Mouse (Mus musculus) frontal cortex, postnatal 14 days (tissue): ENCODE measurements around the gene Nr2f1.

Source experiments
- DNase-seq, 2 experiments: peaks; one replicate each; pipeline ENCODE4 v3.0.0; 2022; ENCODE audit warnings: low spot score in 2 of 2

Gene Nr2f1

DNA sequence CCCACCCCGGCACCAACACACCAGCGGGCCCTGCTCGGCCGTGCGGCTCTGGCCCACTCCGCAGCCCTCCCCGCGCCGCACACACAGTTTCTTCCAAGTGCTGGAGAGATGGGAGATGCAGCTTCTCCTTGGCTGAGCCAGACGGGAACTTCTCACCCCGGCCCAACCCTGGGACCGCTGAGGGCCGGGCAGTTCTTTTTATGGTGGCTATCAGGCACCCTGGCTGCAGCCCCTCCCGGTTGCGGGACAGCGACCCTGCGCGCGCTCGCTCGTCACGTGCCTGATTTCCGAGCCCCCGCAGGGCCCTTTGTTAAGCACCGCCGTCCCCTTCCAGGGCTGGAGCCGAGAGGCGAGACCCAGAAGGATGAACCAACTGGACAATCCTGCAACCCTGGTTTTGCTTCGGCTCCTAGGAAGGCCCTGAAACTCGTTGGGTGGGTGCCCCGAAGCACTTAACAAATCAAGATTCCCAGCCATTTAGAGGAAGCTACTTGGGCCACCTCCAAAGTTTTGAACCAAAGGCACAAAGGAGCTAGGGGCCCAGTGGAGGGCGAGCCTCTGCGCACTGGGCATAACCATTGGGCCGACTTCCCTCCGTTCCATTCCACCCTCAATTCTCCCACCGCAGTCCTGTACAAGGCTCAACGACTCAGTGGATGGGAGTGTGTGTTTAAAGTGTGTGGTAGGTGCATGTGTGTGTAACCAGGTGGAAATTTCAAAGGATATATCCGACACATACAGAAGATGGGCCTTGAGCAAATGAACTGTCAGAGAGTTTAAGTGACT is 20.1 kb downstream of the Nr2f1 start:
- DNase-seq: no peak

DNA sequence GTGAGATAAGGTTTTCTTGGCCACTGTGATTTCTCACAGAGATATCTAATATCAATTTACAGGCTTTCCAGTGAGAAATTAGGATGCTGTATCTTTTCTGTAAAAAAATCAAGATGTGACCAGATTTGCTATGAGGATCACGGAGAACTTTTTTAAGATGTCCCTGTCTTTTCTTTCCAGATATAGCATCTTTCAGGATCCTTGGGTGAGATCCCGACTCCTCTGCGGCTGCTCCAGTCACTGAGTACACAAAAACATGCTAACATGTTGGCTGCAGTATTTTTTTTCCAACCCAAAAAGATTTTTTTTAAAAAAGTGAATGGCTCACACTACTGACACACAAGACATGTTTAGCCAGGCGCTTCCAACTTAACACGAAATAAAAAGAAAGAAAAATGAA is 20.8 kb downstream of the Nr2f1 start:
- DNase-seq: no peak

DNA sequence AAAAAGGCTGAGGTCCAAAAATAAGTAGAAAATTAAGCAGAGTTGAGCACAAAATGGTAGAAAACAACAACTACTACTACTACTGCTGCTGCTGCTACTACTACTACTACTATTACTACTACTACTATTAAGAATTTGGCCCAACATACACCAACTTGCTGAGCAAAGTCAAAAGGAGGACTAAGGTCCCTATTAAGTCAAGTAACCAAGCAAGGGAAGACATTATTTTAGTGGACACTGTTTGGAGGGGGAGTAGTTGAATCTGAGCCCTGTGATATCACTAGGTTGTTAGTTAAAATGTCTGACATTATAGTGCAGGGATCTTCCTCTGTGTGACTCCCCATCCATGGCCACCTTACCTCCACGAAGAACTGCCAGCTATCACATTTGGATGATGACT is 21.5 kb downstream of the Nr2f1 start:
- DNase-seq: no peak

DNA sequence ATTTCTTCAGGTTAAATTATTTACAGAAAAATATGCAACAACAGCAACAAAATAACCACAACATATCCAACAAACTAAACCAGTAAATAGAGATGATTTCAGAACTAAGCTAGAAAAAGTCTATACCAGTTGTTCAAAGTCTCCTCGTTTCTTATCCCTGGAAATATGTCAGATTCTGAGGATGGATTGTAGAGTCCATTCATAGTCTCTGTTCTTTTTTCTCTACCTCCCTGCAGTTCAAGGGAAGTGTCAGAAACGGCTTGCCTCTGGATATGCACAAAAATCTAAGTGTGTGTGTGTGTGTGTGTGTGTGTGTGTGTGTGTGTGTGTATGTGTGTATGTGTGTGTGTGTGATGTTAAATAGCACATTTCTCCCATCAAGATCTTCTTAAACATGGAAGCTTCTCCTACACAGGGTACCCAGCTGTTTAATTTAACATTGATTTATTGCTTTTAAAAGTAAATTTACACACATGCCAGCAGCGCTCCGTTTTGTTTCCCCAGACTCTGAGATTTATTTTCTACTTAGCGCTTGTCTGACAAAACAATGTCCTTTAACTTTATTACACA is 22.1 kb downstream of the Nr2f1 start:
- no peak for DNase-seq

DNA sequence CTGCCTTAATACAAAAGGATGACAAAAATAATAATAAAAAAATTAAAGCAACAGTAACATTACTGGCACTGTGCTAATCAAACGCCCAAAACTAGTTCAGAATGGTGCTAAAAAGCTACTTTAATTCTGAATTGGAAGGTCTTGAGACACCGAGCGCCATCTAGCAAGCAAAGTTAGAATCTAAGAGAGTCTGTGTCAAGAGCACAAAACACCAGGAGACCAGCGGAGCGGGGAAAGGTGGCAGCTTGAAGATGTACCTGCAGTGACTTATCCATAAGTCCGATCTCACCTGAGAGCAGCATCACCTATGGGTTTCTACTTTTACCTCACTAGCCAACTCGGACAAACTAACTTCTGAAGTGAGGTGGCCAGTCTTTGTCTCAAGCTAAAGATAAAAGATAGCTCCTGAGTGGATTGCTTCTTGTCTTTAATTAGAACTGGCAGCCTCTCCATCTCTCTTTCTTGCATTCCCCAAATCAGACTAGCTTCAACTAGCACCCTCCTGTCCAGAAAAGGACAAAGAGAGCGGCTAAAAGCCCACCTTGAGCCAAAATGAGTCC is 23.7 kb downstream of the Nr2f1 start:
- DNase-seq: no peak

DNA sequence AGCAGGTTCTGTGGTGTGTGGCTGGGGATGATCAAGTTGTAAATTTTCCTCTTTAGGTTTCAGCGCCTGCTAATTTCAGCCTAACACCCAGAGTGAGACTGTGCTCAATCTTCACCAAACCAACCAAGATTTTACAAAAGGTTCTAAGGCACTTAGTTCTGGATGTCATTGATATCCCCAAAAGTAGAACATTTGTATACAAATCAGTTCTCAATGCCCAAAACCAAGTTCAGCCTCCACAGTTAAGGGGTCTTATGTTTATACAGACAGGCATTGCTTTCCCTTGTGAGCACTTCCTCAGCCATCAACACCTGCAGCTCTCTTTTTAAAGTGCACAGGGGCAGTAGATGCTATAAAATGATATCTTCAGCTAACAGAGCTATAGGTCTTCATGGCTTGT is 24.7 kb downstream of the Nr2f1 start:
- DNase-seq: no peak

DNA sequence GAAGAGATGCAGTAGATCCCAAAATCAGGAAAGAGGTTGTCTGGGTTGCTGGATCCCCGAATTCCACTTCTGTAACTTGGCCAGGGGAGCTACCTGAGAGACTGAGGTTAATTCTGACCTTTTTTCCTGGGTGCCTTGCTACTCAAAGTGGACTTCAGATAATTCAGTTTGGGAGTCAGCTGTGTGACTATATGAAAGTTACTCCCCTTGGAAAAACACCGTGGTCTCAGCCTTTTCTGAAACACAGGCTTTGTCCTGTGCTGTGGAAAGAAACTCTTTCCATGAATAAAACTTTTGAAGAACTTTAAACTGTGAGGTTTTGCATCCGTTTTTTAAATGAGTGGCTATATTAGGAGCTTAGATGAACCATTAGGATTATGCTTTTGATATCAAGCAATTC is 25.4 kb downstream of the Nr2f1 start:
- DNase-seq: no peak

DNA sequence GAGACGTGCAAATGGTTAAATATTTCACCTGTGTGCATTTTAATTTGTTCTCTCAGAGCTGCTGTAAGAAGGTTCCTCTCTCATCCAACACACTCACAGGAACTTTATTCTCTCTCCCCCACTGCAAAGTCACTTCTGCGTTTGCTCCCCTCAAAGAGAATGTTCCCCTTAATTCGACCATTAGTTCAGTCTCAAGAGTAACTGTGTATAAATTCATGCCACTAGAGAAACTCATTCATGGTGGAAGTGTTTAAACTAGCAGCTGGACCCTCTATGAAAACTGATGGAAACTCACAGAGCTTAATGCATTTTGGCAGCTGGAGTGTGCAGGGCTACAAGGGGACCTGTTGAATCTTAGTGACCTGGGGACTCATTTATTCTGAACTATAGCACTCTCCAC is 26.7 kb downstream of the Nr2f1 start:
- DNase-seq: no peak

DNA sequence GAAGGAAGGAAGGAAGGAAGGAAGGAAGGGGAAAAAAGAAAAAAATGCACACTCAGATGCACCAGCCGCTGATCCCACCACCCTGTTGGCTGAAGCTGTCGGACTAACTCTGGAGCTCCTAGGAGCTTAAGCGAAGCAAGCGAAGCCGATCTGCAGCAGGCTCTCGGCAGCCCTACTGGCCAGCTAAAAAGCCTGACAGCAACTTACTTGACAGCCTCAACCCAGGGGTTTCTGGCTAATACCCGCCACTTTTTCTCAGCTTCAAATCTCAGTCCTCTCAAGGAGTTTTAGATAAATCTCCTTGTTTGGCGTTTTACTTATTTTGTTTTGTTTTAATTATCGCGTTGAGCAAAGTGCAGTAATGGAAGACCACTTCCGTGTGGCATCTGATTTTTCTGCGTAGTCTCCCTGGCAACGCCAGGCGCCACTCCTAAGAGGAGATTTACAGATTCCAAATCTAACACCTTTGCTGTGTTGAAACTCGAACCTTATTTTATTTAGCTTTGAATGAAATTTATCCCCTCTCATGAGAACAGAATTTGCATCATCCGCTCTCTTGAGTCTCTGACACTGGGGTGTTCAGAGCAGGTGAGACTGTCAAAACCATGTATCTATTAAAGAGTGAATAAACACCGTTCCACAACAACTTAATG is 27.4 kb downstream of the Nr2f1 start:
- no peak for DNase-seq

DNA sequence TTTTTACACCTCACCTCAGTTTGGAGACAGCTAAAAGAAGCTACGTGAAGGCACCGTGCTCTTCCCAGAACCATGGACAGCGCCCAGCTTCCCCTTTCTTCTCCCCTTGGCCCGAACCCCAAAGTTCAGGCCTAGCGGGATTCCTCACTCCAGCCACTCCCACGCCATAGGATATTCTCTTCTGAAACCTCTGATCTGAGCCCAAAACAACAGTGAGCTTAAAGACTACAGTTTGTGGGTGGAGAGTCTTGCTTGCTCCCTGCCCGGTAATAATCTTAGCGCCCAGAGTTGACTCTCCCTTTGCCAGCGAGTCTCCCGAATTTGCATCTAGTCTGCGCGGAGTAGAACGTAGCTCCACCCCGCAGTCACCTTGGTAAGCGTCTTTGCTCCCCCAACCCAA is 28.2 kb downstream of the Nr2f1 start:
- DNase-seq: no peak

DNA sequence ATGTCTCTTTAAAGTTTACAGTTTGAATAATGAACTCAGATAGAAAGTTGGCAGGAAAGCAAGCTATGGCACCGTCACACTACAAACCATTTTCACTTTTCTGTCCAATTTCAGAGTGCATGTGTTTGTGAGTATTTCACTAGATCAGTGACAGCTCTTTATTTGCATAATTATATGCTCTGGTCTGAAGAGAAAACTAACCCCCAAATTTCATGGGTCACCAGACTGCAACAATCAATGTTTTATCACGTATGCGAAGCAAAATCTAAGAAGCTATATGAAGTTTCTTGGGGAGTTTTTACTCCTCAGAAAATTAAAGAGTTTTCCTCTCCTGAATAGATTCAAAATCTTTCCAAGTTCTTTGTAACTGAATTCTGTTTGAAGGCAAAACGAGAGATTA is 31.4 kb downstream of the Nr2f1 start:
- DNase-seq: no peak

DNA sequence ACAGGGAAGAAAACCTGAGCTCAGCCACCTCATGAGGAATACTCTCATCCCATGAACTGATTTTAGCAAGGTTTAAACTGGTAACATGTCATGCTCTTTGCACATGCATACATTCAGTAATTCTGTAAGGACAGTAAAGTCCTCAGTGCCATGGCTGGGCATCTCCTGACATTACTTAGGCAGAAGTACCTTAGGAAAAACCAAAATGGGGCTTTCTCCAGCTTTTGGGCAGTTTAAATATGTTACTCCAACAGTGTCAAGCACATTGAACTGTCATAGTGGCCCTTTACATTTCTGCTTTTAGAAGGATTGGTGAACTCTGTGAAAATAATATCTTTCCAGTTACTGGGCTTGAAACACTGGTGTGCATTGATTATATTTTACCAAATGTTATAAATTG is 34.6 kb downstream of the Nr2f1 start:
- DNase-seq: no peak

DNA sequence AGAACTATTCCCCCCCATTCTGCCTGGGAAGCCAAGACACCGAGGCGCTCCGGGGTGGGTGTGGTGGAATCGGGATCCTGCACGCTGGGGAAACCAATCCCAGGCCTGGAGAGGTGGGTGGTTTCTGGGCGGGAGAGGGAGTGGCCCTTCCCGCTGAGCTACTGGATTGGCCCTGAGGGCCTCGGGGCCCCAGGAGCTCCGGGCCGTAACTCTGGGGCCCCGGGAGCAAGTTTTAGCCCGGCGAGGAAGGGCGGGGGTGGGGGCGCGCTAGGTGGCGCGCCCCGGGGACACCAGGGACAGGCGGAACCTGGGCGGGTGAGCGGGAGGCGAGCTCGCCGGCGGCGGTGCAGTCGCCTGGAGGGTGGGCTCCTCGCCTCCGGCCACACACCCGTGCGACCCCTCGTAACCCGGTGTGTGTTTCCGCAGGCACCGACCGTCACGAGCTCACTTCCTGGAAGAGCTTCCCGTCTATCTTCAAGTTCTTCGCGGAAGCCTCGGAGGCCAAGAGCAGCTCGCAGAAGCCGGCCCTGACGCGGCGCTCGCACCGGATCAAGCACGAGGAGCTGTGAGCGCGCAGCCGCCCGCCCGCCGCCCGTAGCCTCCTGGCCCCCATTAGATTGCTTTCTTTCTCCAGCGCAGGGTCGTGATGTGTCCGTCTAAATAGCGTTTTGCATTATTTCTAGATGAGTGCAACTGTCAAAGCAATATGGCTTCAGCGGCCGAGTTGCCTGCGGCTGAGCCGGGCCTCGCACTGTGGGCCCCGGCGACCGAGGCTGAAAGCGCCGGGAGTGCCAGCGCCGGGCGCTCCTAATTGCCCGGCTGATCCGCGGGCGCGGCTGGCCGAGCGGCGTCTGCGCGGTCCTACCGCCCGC is 36.2 kb downstream of the Nr2f1 start:
- DNase-seq: peak; percentile 55

DNA sequence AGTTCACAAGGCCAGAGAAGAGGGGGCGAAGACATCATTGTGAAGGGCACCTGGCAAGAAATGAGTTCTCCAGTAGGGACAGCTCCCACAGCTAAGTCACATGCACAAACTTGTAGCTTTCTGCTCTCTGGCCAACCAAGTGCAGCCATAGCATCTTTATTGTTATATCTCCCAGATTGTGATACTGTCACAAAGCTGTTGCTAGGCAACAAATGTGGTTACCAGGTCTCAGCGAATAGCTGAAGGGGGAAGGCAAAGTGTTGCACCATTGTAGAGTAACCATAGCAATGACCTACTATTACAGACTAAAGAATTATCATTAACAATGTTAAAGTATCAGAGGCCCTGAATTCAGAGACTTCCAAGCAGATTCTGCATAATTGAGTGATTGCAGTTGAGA is 37.4 kb downstream of the Nr2f1 start:
- DNase-seq: no peak

DNA sequence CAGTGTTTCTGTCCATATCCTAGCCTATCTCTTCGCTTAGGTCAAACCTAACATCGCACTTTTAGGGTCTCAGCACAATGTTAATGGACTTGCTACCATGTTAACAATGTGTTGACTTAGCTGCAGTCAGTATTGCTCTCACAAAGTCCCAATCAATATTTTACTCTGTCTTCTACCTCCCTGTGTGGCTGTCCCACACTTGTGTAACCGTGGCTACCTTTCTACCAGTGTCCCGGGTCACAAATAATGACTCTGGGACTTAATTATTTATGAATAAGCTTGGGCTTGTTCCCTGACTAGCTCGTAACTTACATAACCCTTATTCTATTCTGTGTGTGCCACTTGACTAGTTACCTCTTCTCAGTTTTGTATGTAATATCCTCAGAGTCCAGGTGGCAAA is 42.1 kb downstream of the Nr2f1 start:
- no peak for DNase-seq
